Mouse (Mus musculus) spleen, adult 2 months (tissue): ENCODE measurements at regions not wholly inside any gene's neighbourhood (a gene's known extent, or its start where the extent isn't known, plus 50 kb on each side); places are given as distances from the start of the nearest gene placed in this dataset.

Experiments
- CTCF ChIP-seq: fragments of 200-500 bp; IDR thresholded peaks from 2 replicates; pipeline ENCODE4 v1.5.1; 2011; ENCODE audit warnings: mild to moderate bottlenecking, inconsistent platforms; ENCODE audit not compliant: insufficient read depth, insufficient read length, insufficient replicate concordance; ENCODE audit errors: extremely low read depth
- POLR2A ChIP-seq: fragments of 200-500 bp; IDR thresholded peaks from 2 replicates; pipeline ENCODE4 v1.6.1; 2011; ENCODE audit warnings: low read depth, low read length, inconsistent platforms

DNA sequence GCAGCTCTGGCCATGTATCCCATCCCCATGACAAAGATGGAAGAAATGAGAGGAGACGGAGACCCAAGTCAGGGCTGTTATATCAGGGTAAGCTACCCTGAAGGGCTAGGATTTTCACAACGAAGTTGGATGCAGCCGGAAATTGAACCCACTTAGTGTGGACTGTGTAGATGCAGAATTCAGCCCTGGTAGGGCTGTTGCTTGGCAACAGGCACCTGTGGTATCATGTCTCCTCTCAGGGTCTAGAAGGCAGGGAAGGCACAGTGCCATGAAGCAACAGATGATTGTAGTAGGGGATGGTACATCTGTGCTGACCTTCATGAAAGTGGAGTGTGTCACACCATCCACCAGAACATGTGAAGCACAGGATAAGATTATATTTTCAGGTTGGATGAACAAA lies 51.2 kb upstream of the Zmat1 start:
- TF ChIP-seq POLR2A, result no peak
- no peak for TF ChIP-seq CTCF
